Mouse (Mus musculus): Measurements from ENCODE around the gene Ttc28.

GRCm38 (mm10) chr5:110970162-110970780, 90.7 kb downstream of the Ttc28 start:
- TF ChIP-seq POLR2A (IDR thresholded peaks at IDR 0.05; ENCODE audit: control insufficient read depth, extremely low read depth, insufficient read depth, low read length, poor library complexity) (no peak), CTCF (IDR thresholded peaks at IDR 0.05; ENCODE audit: borderline replicate concordance, control insufficient read depth, extremely low read depth, insufficient read depth, low read length, poor library complexity) (no peak)
